Mouse (Mus musculus): ENCODE results near the gene Diaph2. TPM values are rescaled to one million over a fixed set of nuclear protein-coding genes. Genes with fewer than 3 reads are reported as not detected.

The Diaph2 gene
- polyA plus RNA-seq (2012; rRNA removed): 0.67 and 0.68 TPM in 2 replicates

DNA sequence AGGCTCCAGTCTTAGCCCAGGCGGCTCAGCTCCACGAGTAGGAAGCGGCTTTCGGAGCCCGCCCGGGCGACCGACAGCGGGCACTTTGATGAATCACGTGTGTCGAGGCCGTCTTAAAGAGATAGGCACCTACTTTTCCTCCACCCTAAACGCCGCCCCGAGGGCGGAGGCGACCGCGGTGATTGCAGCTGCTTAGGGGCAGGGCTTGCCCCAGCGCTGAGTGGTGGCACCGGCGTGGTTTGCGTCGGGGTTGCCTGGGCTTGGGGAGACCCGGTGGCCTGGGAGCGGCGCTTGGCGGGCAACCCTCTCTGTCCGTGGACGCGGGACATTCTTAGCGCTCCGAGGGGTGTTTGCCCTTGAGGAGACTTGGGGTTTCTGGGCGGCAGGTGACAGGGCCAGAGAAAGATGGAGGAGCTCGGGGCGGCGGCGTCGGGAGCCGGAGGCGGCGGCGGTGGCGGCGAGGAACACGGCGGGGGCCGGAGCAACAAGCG, at the start of gene Diaph2:
Gene Diaph2 (plus strand): TSS at position 172 of the 491 bp plus-strand sequence.

